Mouse (Mus musculus) embryo, embryonic 11.5 days (tissue): ENCODE data around the gene Kdm5a.

Experiments
- DNase-seq: peaks from one replicate; pipeline ENCODE4 v3.0.0-alpha.2; 2012; ENCODE audit warnings: low read depth, low spot score

Kdm5a gene

DNA sequence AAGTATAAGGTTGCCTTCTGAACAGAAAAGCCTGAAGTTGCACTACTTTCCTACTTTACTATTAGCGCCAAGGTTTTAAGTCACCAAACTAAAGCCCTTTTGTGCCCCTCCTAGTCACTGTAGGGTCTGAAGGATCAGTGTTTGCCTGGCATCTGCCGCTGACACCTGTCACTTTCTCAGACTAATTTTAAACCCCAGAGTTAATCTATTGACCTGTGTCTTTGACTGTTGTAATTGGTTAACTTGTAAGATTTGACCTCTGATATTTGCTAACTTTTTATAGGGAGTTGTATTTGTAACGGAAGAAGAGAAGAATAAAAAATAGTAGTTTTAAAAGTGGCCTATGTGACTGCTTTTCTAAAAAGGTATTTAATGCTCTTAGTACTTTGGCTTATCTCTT, 74.2 kb downstream of the Kdm5a start:
- no peak for DNase-seq

DNA sequence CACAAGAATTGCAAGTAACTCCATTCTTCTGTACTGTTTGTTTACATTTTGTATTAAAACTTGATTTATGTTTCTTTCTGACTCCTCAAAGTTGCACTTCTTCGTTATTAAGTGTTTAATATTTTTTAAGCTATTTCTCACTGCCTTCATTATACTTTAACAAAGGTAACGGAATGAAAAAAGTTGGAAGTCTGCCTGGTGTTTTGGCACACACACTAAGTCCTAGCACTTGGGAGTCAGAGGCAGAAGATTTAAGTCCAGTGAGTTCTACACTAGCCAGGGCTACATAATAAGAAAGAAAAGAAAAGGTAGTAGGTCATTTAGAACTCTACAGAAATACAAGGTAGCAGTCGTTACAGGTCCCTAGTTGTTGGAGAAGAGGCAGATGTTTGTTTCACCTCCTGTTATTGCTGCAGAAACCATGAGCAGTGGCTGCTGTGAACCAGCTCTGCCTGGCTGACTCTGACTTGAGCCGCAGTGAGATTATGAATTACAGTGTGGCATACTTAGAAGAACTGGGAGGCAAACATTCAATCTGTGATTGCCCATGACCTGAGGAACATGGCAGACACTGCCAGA, 78.3 kb downstream of the Kdm5a start:
- no peak for DNase-seq

DNA sequence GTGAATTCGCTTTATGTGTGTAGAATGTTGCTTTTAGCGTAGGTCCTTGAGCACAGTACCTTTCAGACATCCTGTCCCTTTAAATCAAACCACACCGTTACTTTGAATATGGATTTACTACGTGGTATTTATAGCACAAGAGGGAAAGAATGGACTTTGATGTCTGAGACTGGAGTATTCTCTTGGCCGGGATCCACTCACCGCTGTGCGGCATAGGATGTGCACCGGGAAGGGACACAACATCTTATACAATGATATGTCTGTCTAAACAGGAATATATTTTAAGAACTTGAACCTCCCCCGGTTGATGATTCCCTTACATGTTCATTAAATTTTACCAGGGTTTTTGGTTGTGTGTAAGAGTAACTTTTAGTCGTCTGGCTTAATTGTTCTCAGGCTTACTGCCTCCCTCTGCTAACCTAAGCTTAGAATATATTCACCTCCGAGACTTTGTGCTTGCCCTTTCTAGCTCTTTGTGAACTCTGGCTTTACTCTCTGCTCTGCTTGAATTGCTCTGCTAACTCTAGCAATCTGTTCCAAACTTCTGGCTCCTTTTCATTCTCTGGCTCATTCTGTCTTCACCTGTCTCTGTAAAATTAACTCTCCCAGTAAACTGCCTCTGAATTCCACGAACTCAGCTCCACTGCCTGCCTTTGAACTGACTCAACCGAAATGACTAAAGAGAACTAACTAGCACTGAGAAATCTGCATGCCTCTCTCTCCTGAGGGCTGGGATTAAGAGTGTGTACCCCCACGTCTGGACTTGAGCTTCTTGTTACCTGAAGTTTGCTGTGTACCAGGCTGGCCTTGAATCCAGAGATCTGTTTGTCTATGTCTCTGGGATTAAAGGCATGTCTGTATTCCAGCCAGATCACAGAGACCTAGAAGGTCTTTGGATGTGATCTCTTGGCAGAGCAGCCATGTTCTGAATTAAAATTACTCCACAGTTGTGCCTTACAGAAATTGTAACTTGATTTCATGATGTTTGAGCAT, 79.7 kb downstream of the Kdm5a start:
- no peak for DNase-seq

DNA sequence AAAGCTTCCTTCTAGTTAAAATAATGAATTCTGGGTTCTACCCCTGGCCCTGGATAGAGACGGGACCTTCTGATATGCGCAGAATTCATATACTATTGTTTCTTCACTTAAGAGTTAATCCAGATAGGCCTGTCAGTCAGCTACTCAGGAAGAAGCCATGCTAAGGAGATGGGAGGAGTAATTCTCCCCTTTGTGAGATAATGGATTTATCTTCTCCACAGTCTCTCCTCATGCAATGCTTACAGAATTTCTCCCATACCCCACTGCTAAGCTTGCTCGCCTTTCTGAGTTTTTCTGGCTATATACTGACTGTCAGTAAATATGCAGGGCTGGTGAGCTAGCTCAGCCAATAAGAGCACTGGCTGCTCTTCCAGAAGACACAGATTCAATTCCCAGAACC, 86.3 kb downstream of the Kdm5a start:
- no peak for DNase-seq

DNA sequence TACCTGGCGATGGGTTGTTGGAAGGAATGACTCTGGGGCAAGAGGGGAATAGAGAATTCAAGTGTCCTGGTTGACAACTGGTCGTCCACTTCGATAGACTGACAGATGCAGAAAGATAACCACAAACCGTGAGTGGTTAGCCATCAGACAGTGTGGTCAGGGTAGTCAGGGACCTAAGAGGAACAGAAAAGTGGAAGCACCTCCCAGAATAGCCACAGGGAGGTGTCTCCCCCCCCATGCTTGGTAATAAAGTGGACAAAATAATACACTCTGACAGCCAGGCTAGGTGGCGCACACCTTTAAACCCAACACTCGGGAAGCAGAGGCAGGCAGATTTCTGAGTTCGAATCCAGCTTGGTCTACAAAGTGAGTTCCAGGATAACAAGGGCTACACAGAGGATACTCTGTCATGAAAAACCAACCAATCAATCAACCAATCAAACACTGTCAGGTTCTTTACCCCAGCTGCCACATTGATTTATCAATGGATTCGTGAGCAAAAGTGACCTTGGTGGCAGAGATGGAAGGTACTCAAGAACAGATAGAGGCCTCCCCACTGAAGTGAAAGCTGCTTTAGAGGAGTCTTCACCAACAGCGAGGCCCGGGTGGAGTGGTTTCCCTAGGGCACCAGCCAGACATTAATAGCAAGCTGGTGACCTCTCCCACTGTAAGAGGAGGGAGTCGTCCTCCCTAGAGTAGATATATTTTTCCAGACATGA, 88.6 kb downstream of the Kdm5a start:
- DNase-seq = no peak

DNA sequence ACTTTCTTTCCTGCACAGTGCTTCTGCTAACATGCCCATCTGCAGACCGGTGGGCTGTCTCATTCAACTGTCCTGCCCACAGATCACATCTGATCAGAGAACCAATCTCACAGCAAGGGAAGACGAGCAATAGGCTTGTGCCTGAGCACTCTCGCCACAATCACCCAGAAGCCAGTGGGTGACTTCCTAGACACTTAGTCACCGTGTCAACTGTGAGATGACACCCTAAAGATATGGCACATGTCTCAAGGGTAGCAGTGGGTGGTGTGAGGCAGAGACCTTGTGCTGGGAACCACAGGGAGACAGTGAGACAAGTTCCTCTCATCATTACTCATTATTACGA, 89.2 kb downstream of the Kdm5a start:
- DNase-seq = no peak

DNA sequence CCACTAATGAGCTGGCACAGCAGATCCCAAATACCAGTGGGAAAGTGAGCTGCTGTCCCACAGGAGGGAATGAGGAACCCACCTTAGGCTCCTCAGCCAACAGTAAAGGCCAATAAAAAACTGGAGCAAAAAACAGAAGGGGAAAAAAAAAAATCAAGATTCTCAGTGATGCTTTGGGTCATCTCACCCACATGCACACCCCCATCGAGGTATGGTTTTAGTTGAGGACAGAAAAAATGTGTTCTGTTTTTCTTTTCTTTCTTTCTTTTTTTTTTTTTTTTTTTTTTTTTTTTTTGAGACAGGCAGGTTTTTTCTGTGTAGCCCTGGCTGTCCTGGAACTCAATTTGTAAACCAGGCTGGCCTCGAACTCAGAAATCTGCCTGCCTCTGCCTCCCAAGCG, 89.6 kb downstream of the Kdm5a start:
- DNase-seq = no peak

DNA sequence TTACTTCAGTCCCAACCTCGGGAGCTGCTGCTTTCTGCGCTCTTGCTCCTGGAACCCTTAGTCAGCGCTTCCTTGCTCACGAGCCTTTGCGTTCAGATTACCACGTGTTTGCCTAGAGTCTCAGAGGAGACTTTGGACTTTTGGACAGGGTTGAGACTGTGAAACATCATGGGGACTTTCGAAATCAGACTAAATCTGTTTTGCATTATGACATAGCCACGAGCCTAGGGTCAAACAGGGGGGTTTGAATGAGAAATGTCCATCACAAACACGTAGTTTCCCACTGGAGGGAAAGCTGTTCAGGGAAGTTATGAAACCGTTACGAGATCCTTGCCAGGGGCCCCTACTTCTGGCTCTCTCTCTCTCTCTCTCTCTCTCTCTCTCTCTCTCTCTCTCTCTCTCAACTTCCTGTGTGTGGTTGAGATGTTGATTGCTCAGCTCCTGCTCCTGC, 90.7 kb downstream of the Kdm5a start:
- no peak for DNase-seq

DNA sequence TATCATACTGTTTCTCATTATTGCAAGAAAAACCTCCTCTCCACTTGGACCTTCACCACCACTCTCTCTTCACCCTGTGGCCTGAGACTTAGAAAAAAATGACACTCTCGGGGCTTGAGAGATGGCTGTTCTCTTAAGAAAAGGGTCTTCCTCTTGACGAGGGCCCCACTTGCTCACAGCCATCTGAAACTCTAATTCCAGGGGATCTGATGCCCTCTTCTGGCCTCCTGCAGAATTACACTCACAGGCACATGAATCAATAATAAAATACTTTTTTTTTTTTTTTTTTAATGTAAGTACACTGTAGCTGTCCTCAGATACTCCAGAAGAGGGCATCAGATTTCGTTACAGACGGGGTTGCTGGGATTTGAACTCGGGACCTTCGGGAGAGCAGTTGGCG, 93.2 kb downstream of the Kdm5a start:
- no peak for DNase-seq

DNA sequence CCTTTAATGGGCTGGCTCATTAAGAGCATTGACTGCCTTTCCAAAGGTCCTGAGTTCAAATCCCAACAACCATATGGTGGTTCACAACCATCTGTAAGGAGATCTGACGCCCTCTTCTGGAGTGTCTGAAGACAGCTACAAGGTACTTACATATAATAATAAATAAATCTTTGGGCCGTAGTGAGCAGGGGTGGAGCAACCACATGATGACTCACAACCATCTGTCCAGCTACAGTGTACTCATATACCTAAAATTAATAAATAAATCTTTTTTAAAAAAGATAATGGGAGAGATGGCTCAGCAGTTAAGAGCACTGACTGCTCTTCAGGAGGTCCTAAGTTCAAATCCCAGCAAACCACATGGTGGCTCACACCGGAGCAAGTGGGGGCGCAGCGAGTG, 93.8 kb downstream of the Kdm5a start:
- DNase-seq = no peak

DNA sequence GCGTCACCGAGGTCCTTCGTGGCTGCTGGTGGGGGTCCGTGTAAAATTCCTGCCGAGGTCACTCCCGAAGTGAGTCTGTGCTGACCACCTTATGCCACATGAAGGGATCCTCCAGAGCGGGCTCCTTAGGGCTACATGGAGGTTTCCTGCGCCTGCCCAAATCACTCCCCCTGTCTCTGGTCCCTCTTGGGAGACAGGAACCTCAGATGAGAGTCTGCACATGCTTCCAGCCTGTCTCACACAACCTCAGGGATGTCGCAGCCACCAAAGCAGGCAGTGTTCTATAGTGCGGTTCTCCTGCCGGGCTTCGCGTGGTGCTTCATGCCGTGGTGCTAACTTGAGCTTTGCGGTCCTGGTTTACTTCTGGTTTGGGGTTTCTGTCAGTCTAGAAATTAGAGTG, 97.3 kb downstream of the Kdm5a start:
- no peak for DNase-seq

DNA sequence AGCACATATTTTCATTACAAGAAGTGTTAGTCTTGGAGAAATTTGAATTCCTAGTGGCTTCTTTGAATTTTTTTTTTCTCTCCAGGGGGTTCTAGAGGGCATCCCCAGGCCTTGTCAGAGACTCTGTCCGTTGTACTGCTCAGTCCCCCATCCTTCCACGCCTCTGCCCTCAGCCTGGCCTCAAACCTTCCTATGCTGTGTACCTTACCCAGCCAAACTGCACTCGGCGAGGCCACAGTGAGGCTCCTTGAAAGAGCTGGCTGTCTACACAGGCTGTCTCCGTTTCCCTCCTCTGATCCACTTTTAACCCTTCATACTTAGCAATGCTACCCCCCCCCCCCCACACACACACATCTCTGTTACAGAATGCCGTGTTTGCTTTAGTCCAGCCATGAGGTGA, 98.3 kb downstream of the Kdm5a start:
- DNase-seq = no peak

DNA sequence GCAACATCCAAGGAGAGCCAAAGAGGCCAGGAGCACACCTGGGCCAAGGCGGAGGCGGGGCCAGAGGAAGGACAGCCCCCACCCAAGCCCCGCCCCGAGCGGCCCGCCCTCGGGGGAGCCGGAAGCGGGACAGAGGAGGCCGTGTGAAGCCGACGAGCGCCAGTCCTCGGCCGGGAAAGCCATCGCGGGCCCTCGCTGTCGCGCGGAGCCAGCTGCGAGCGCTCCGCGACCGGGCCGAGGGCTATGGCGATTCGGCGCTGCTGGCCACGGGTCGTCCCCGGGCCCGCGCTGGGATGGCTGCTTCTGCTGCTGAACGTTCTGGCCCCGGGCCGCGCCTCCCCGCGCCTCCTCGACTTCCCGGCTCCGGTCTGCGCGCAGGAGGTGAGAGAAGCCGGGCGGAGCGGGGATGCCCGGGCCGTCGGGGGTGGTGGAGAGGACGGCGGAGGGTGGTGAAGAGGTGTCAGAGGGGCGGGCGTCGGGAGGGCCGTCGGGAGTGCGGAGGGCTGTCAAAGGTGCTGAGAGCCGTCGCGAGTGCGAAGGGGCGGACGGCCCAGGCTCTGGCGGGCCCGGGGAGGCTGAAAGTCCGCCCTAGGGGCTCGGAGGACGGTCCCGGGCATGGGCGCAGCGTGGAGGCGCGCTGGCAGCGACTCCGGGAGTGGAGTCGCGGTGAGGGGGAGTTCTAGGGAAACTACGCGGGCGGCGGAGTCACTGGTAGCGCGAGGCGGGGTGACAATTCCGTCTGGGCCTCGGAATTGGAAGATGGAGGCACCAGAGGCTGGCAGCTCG, 99.4 kb downstream of the Kdm5a start, which contains the start of gene Il17ra:
TSS of gene Il17ra (plus strand) at position 162 of the 786 bp plus-strand sequence.
- no peak for DNase-seq

DNA sequence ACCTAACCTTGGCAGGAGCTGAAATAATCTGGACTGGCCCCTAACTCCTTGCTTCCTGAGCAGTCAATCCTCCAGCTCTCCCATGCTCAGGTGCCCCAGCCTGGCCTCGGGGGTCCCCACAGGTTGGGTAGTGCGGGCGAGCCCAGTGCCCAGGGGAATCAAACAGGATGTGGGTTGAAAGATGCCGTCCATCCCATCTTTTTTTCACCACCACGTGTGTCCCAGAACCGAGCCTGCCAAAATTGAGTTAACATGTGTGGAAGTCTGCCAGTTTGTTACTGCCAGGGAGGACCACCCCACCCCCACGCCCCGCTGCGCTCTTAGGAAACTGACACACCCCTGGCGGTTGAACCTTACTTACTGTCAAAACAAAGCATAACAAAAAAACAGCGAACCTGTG, 100.0 kb downstream of the Kdm5a start:
- DNase-seq = no peak

DNA sequence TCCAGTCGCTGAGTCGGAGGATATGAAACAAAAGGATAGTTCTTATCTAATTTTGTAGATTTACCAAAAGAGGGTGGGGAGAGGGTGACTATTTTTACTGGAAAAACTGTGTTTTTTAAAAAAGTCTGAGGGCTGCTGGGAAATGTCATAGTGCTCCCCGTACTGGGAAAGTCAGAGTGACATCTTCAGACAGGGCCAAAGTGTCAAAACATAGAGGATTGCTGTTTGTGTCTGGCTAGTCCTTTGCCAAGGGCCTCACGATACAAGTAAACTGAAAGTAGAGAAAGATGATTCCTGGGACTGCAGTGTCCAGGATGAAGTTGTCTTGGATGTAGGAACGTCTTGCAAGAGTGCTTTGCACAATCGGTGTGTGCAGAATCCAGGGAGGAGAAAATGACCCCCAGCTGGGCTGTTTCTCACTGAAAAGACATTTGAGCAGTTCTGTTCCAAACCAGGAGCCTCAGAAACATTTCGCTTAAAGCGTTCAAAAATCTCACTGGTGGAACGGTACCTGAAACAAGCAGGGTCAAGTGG, 100.5 kb downstream of the Kdm5a start:
- DNase-seq = no peak

DNA sequence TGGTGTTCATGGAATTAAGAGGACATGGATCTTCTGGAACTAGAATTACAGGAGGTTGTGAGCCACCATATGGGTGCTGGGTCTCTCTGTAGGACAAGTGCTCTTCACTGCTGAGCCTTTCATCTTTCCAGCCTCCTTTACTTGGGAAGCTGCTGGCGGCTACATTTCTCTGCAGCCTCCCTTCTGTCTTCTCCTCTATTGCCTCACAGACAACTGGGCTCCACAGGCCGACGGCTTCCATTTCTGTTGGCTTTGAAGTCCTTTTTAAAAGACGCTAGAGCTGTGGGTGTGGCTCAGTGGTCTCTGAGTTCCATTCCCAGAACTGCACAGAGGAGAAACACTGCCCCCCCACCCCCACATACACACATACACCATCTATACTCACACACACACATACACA, 101.5 kb downstream of the Kdm5a start:
- DNase-seq = no peak

DNA sequence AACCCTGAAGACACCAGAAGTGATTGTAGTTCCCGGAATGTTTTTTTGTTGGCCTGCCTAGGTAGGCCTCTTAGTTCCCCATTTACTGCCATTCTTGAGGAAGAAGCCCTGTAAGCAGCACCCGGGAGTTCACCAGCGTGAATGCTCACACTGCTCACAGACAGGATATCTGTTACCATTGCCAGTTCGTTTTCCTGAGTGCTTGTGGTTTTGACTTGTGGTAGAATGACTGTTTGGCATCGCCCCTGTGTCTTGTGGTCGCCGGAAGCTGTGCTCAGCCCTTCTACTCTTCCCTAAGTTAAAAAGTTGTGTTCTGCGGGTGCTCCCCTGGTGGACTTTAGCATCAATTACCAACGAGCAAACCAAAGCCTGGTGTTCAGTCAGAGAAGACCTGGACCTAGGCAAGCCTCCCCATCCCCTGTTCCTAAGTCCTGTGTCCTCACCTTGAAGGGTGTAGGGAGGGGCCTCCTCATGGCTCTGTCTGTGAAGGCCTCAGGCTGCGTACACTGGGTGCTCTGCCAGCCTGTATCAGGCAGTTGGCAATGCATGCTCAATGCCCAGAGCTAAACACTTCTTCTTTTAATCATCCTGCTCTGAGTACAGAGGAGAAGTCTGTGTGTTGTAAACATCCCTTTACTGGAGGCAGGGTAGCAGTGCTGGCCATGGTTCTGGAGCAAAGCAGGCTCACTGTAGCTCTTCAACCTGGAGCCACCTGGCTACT, 102.8 kb downstream of the Kdm5a start:
- no peak for DNase-seq

DNA sequence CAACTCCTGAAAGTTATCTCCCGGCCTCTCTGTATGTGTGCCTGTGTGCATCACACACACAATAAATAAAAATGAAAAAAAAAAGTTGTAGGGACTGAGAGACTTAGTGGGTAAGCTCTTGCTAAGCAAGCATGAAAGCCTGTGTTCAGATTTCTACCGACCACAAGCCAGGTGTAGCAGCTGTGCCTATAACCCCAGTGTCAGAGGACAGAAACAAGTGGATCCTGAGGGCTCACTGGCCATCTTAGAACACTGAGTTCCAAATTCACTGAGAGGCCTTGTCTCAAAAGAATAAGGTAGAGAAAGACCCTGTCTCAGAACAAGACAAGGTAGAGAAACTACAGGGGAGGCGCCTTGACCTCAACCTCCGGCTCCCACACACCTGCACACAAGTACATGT, 104.3 kb downstream of the Kdm5a start:
- no peak for DNase-seq

DNA sequence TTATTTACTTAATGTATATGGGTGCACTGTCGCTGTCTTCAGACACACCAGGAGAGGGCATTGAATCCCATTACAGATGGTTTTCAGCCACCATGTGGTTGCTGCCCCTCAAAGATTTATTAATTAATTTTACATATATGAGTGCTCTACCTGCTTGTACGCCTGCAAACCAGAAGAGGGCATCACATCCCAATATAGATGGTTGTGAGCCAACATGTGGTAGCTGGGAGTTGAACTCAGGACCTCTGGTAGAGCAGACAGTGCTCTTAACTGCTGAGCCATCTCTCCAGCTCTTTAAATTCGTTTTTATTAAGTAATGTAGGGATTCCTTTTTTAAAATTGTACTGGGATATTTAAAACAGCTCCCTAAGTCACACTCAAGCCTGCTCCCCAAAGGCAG, 105.3 kb downstream of the Kdm5a start:
- no peak for DNase-seq

DNA sequence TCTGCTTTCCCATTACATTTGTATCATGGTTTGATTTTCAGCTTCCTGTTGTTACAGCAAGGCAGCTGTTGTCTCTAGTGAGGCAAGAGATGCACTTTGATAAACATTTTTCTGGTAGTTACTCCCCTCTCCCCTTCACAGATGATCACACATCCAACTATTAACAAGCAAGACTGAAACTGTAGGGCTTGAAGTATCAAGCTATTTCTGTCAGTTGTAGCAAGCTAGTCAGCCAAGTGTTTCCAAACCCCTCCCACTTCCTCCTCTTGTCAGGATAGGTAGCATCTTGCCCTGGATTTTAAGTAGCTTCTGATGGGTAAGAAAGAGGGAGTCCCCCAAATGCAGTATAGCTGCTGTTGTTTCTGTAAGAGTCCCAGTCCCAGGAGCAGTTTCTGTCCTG, 105.8 kb downstream of the Kdm5a start:
- no peak for DNase-seq

DNA sequence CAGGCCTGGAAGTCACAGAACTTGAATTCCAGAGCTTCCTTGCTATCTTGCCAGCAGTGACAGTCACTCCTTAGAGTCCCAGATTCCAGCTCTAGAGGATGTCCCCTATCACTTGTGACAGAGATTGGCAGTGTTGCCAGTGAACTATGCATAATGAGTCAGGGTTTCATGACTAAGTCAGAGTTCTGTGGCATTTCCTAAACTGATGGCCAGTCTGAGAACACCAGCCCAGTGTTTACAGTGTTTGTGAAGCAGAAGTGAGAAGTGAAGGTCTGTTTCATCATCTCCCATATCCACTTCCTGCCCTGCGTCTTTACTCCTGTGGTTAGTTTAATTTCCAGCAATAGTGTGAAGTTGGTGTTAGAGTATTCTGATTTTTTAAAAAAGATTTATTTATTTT, 106.7 kb downstream of the Kdm5a start:
- DNase-seq = no peak
